Mouse (Mus musculus) yolk sac, embryonic 10.5 days (tissue): ENCODE results near the gene Amer1.

Experiments used
- DNase-seq: peaks from one replicate; pipeline ENCODE4 v3.0.0-alpha.2; 2017; ENCODE audit warnings: low spot score

Gene Amer1

GRCm38 (mm10) chrX:95444776-95445111, at the start of gene Amer1:
TSS of gene Amer1 (minus strand) at chrX:95444872.
- peak; percentile 91 for DNase-seq

GRCm38 (mm10) chrX:95457166-95457565, 12.5 kb upstream of the Amer1 start:
- DNase-seq = no peak

- DNase-seq = no peak
Observed at GRCm38 (mm10) chrX:95445866-95446265, 1.2 kb upstream of the Amer1 start.

- no peak for DNase-seq
Observed at GRCm38 (mm10) chrX:95445141-95445540, 469 bp upstream of the Amer1 start.

GRCm38 (mm10) chrX:95443898-95444775, 535 bp downstream of the Amer1 start:
- peak; percentile 74 for DNase-seq

- DNase-seq = no peak
Observed at GRCm38 (mm10) chrX:95443390-95443789, 1.3 kb downstream of the Amer1 start.

GRCm38 (mm10) chrX:95442261-95442660, 2.4 kb downstream of the Amer1 start:
- DNase-seq = no peak

GRCm38 (mm10) chrX:95441290-95441689, 3.4 kb downstream of the Amer1 start:
- DNase-seq = no peak

GRCm38 (mm10) chrX:95438491-95438890, 6.2 kb downstream of the Amer1 start:
- DNase-seq = no peak

- no peak for DNase-seq
Observed at GRCm38 (mm10) chrX:95437236-95437635, 7.4 kb downstream of the Amer1 start.

- no peak for DNase-seq
Observed at GRCm38 (mm10) chrX:95373101-95373500, 71.6 kb downstream of the Amer1 start.
